Mouse (Mus musculus): Measurements from ENCODE around the gene Cflar.
"Not testable (repeated sequence)": the region's sequence is repeated elsewhere in the genome, so short reads cannot be mapped to it uniquely, and the experiment has no call there.

Gene Cflar

DNA sequence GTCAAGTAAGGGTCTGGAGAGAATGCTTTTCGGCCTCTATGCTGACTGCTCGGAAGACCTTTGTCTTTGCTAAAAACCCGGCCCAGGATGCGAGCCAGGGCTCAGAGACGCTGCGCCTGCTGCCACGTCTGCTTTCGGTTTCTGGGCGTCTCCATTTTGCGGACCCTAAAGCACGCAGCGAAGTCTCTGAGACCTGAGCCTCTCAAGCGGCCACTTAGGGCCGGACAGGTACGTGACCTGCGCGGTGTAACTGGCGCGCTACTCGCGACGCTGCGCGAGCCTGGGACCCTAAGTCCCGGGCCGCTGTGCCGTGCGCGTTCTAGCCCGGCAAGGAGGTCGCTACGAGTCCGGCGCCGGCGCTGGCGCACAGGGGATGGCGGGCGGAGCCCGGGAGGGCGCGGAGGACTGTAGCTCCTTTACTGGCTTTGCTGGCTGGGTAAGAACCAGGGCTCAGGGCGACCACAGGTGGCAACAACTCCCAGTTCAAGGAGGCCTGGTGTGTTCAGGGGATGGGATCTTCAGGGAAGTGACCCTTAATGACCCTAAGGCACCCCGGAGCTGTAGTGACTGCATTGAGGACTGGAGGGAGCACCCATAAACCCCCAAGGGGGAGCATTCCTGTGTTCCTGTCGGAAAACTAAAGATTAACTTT lies at the start of gene Cflar:
Gene Cflar, plus strand, starts transcription at position 144 of the 652 bp plus-strand sequence.
- CTCF ChIA-PET = interaction anchor here (0.6 to 0.8 kb wide), 5 partner anchors 84 to 316 kb away, joined by 4 to 5 read pairs (median 4); no protein-coding TSS in a partner anchor

DNA sequence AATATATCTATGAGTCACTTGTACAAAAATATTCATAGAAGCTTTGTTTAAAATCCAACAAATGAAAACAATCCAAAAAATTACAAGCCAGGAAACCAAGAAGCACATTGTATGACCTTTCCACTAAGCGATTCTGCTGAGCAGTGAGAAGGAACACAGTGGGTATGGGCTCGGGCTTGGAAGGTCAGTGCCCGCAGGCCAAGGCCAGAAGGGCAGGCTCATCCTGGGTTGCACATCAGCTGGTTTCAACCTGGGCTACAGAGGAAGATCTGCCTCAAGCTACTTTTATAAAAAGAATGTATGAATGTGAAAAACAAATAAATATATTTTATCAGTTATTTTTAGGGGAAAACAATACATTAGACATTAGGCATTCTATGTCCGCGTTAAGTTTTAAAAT lies 48.6 kb upstream of the Cflar start:
- CTCF ChIA-PET = not testable (repeated sequence)

DNA sequence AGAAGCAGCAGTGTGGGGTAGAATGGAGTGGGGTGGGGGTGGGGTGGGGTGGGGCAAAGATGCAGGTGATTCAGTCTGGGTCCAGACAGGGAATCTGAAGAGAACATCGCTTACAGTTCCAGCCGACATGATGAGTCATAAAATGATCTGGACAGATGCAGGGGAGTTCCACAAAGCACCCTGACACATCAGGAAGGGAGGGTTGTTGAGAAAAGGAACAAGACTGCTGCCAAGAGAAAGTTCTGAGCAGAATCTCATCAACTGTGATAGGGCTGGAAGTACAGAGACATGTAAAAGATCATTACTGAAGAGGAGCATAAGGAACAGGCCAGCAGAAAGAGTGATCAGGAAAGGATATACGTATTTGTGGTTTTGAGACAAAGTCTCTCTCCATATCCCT lies 47.9 kb upstream of the Cflar start:
- CTCF ChIA-PET = not testable (repeated sequence)

GRCm38 (mm10) chr1:58668191-58668590 lies 43.1 kb upstream of the Cflar start:
- CTCF ChIA-PET = no interaction called here

DNA sequence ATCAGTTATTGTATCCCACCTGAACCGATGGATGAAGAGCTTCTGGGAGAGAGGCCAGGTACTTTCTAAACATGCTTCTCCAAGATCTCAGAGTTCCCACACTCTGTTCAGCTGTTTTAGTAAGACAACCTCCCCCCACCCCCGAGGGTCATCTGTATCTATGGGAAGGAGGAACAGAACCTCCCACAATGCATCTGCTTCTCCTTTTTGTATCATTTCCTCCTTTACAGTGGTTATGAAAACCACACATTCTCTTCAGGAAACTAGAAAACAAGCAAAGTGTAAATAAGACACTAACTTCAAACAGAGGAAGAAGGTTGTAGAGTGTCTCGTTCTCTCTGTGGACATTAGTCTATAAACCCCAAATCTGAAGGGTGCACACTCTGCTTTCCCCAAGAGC lies 41.7 kb upstream of the Cflar start:
- CTCF ChIA-PET = not testable (repeated sequence)

- CTCF ChIA-PET = no interaction called here
Measured at GRCm38 (mm10) chr1:58672116-58672515, 39.2 kb upstream of the Cflar start.

DNA sequence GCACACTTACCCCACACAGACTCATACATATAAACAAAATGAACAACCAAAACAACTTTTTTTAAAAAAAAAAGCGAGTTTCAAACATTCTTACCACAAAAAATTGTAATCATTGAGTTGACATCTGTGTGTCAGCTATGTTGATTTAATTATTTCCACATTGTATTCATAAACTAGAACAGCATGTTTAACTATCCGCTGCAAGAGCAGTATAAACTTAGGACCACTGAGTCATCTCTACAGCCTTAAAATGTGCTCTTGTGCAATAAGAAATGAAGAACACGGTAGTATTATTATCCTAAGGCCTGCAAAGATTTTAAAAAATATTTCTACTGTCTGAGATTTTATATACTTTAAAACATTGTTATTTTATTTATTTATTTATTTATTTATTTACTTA lies 36.3 kb upstream of the Cflar start:
- CTCF ChIA-PET = no interaction called here

DNA sequence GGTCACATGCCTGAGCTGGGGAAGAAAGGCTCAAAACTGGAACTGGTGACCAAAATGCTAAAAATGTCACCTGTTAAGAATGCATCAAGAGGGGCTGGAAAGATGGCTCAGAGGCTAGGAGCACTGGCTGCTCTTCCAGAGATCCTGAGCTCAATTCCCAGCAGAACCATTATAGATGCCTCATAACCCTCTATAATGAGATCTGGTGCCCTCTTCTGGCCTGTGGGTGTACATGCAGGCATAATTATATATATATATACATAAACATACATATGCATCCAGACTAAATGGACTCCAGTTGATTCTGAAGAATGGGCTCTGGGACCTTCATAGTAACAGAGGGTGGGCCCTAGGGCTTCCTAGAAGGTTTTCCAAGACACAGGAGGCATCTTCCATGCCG lies 33.7 kb upstream of the Cflar start:
- CTCF ChIA-PET = no interaction called here

- CTCF ChIA-PET = not testable (repeated sequence)
Measured at GRCm38 (mm10) chr1:58678412-58678811, 32.9 kb upstream of the Cflar start.

- CTCF ChIA-PET = no interaction called here
Measured at GRCm38 (mm10) chr1:58689426-58689825, 21.9 kb upstream of the Cflar start.

DNA sequence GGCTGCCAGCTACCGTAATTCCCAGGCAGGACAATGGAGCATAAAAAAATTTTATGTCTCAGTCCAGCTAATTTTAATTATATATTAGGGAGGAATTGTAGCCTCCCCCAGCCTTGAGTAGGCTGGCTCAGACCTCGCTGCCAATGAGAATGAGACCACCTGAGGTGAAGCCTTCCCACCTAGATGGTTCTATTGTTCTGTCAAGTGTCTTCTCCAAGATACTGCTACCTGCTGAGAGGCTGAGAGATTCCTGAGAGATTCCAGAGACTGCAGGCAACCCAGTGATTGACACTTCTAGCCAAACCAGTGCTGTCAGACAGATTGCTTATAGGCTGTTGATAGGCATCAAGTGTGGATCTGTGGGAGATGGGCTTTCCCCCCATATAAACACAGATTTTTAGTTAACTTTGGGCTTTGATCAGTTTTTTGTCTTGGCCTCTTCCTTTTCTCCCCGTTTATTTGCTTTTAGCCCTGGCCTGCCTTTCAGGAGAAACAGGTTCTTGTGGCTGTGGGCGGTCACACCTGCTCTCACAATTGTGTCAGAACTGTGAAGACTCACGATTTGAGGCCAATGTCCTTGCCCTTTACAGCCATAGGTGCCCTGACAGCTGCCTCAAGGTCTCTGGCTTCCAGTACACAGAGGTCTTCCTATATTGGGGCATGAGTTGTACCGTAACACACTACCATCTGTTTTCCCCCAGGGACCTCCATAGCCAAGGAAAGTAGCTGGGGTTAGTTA lies 21.1 kb upstream of the Cflar start:
- CTCF ChIA-PET = no interaction called here

- CTCF ChIA-PET = not testable (repeated sequence)
Measured at GRCm38 (mm10) chr1:58690834-58691488, 20.3 kb upstream of the Cflar start.

GRCm38 (mm10) chr1:58691718-58692117 lies 19.6 kb upstream of the Cflar start:
- CTCF ChIA-PET = not testable (repeated sequence)

- CTCF ChIA-PET = no interaction called here
Measured at GRCm38 (mm10) chr1:58693696-58694095, 17.6 kb upstream of the Cflar start.

GRCm38 (mm10) chr1:58695810-58696209 lies 15.5 kb upstream of the Cflar start, which contains the start of gene Als2cr12:
Als2cr12 (minus strand) TSS chr1:58695989.
- CTCF ChIA-PET = not testable (repeated sequence)

- CTCF ChIA-PET = not testable (repeated sequence)
Measured at GRCm38 (mm10) chr1:58697607-58698006, 13.7 kb upstream of the Cflar start.

DNA sequence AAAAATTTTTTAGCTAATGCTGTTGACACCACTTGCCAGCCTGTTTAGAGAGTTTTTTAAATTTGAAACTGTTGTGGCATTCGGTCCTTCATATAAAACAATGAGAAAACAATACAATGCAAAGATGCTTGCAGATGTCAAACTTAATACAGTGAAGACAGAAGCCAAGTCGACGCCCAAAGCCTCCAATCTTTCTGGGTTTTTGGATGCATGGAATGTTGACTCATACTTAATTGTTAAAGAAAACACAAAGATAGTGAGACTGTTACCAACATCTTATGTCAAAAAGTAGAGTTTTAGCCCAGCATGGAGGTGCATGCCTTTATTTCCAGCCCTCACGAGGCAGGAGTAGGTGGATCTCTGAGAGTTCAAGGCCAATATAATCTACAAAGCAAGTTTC lies 12.5 kb upstream of the Cflar start:
- CTCF ChIA-PET = no interaction called here

GRCm38 (mm10) chr1:58699988-58700387 lies 11.3 kb upstream of the Cflar start:
- CTCF ChIA-PET = no interaction called here

DNA sequence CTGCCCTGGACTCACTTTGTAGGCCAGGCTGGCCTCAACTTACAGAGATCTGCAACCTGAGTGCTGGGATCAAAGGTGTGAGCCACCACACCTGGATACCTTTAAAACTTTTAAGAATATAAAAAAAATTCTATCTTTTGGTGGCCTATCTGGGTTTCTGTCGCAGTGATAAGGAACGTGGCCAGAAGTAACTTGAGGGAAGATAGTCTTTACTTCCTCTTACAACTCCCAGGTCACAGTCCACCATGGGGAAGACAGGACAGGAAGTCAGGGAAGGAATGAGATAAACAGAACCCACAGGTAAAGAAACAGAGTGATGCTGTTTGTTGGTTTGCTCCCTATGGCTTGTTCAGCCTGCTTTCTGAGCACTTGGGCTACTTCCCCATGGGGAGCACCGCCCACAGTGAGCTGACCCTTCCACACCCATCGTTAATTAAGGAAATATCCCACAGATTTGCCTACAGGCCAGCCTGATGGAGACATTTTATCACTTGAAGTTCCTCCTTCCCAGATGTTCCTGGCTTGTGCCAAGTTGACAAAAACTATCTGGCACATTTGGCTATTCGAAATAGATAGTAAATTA lies 10.6 kb upstream of the Cflar start:
- CTCF ChIA-PET = not testable (repeated sequence)

GRCm38 (mm10) chr1:58710043-58710442 lies 1.3 kb upstream of the Cflar start:
- CTCF ChIA-PET = not testable (repeated sequence)

- CTCF ChIA-PET = interaction anchor here (0.6 kb wide), 1 partner anchor 315 kb away, joined by 4 read pairs; no protein-coding TSS in a partner anchor
Measured at GRCm38 (mm10) chr1:58710711-58711364, 470 bp upstream of the Cflar start.

All from spleen, embryonic (tissue).